Mouse (Mus musculus) liver, adult (tissue): ENCODE data around the gene Gpr152.

ENCODE experiments used
- GATA4 ChIP-seq: IDR thresholded peaks from 2 replicates; pipeline ENCODE4 v1.6.1; 2014; ENCODE audit warnings: mild to moderate bottlenecking, low read length; ENCODE audit not compliant: insufficient replicate concordance

Gene Gpr152

DNA sequence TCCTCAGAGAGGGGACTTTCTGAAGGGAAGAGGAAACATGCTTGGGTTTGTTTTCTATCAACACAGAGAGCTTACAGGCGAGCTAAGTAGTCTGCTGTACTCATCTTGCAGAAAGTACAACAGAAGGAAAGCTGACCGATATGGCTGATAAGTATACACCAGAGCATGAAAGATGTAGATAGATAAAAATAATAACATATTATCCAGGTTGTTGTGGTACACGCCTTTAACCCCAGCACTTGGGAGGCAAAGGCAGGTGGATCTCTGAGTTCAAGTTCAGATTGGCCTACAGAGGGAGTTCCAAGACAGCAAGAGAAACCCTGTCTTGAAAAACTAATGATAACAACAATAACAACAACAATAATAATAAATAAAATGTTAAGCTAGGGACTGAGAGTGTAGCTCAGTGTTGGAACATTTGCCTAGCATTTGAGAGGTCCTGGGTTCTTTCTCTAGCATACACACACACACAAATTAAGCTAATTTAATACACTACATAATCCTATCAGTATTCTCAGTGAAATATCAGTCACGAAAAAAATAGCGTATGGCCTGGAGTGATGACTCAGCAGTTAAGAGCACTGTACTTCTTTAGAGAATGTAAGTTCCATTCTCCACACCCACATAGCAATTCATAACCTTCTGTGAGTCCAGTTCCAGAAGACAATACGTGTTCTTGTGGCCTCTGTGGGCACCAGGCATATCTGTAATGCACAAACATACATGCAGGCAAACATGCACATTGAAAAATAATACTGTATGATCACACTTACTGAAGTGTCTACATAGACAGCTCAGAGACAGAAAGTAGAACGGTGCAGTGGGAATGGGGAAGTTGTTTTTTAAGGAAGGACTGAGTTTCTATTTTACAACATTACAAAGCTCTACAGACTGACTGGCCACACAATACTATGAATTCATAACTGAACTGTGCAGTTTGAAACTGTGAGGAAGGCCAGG, 16.9 kb upstream of the Gpr152 start:
- no peak for TF ChIP-seq GATA4

DNA sequence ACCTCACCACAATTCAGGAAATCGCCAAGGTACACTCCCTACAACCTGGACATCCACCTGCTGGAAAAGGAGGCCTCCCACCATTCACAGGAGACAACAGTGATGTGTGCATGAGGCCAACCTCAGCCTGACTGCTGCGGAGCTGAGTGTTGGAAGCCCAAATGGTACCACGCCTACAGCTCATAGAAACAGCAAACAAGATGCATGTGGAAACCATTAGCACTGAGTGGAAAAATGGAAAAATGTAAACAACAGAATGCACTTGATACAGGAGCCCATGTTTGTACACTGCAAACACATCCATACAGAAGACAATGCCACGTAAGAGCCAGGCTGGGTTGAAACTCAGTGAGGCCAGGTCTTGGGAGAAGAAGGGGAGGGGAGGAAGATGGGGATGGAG, 15.2 kb upstream of the Gpr152 start:
- TF ChIP-seq GATA4: no peak

DNA sequence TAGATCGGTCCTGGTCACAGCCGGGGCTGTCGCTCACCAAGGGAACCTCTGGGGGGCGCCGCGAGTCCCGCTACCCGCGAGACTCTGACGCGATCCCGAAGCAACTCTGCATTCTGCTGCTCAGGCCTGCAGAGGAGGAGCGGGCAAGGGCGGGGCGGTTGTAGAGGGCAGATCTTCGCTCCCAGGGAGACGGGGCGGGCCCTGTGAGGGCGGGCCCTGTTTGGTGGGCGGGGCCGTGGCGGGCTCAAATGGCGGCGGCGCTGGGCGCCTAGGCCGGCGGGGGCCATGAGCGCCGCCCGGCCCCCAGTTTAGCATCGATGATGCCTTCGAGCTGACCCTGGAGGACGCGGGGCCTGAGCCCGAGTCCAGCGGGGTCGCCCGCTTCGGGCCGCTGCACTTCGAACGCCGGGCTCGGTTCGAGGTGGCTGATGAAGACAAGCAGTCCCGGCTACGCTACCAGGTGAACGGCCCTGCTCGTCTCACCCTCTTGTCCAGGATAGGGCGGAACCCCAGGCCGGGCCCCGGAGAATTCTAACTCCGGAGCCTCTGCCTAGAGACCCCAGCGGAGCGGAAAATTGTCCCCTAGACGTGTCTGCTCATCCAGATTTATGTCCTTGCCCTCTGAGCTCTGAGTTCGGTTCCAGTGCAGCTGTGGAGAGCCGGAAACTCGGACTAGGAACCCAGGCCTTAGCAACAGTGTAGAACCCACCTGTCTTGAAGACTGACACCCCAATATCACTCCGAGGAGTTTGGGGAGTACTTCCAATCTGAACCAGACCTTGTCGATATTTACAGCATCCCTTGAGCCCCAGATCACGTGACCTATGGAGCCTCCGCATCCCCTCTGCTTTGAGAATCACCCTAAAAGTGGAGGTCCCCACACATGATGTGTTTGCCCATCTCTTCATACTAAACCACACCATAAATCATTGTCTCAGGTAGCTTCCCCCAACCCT, 13.6 kb upstream of the Gpr152 start, which contains the start of gene Aip:
Gene Aip, minus strand, starts transcription at position 118 of the 956 bp plus-strand sequence.
- no peak; the same call in 1 of the 2 replicates for TF ChIP-seq GATA4

DNA sequence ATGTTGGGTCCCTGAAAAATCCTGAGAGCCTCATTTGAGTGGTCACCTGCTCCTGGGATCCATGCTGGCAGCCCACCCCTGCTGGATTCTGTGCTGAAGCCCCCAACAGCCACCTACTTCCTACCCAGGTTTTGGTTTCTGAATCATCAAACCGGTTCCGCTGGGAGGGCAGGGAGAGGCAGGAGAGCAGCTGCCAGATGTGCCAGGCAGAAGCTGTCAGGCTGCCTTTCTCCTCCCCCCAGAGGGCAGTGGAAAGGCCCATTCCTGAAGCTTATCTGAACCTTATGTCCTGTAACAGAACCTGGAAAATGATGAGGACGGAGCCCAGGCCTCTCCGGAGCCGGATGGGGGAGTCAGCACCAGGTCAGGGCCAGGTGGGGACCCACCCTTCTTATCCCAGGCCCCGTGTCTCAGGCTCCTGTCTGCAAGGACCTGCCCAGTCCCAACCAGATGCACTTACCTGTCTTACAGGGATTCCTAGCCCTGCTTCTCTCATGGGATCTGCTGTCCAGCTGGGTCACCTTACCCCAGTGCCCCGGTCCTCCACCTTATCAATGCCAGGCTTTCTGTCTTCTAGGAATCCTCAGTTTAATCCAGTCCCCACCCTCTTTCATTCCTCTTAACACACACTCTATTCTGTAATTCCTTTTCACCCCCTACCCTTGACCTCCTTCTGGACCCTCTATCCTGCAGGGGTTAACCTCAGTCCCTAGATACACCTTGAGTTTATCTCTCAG, 12.7 kb upstream of the Gpr152 start:
- TF ChIP-seq GATA4: no peak

DNA sequence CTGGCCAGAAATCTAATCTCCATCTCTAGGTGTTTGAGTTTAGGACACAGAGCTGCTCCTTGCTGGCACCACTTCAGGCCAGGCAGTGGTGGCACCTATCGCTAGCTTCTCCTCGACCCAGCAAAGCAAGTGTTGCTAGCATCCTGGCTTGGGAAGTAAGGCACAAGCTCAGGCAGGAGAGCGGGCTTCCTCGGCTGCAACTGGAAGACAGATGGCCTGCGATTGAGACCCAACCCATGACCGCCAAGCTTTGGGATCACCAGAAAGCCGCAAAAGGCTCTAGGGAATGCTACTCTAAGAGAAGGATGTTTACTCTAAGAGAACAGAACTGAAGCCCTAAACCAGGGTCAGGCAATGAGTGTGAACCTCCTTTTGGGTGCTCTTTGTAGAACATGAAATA, 10.1 kb upstream of the Gpr152 start:
- no peak for TF ChIP-seq GATA4

DNA sequence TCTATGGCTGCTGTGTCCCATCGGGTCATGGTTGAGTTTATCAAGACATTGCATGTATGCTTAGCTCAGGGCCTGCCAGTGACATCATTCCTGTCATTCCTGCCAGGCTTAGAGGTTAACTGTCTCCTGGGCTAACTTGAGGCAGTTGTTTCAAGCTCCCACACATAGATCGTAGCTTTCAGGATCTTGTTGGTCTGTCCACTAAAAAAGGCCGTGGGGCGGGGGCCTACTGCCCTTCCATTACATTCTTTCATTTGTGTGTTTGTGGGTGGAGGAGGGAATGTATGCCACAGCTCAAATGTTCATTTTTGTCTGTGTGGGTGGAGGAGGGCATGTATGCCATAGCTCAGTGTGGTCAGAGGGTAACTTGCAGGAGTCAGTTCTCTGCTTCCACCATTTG, 9.5 kb upstream of the Gpr152 start:
- TF ChIP-seq GATA4: no peak

DNA sequence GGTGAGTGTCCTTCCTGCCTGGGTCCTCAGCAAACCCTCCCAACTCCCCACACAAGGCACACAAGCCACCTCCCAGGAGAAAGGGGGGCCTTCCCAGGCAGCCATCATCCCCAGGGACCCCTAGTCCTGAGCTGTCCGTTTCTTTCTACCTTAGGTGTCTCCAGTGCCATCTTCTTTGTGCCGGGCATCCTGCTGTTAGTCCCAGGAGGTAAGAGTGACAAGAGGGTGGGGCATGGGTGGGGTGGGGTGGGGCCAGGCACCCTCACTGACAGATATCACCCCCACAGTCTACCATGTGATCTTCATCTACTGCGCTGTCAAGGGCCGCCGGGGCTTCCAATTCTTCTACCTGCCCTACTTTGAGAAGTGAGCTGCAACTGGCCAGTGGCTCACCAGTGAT, 8.5 kb upstream of the Gpr152 start:
- no peak for TF ChIP-seq GATA4

DNA sequence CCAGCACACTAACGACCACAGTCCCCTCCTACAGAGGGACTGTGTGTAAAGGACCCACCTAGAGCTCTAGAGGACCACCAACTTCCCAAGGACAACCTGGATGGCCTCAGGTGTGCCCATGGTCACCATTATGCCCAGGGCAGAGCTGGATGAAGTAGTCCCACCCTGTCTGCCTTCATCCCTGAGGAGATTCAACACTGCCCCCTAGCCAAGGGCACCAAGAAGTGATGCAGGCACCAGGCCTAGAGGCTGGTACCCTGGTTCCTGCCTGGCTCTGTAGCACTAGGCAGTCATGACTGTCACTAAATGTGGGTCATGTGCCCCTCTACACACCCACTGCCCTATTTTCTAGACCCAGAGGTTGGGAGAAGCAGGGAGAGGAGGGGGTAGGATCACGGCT, 7.8 kb upstream of the Gpr152 start:
- no peak for TF ChIP-seq GATA4

DNA sequence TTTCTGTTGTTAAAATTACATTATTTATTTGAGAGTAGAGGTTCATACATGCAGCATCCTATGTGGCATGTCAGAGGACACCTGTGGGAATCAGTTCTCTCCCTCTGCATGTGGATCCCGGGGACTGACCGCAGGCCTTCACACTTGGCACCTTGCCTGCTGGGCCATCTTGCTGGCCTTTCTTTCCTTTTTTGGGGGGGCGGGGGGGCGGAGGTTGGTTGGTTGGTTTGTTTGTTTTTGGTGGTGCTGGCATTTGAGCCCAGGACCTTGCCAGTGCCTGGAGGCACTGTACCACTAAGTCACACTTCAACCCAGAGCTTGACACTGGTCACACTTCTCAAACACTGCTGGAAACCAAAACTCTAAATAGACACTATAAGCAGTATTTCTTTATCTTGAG, 5.2 kb upstream of the Gpr152 start:
- no peak for TF ChIP-seq GATA4

DNA sequence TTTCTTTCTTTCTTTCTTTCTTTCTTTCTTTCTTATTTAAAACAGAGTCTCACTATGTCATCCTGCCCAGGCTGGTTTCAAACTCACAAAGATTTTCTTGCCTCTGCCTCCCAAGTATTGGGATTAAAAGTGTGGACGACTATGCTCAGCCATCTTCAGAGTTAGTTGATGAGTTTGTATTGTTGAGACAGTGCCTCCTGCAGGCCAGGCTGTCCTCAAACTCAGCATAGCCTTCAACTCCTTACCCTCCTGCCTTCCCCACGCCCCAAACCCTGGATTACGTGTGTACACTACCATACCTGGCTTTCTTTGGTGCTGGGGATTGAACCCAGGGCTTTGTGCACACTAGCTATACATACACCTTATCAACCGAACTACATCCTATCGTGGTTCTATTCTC, 3.1 kb upstream of the Gpr152 start:
- no peak for TF ChIP-seq GATA4

DNA sequence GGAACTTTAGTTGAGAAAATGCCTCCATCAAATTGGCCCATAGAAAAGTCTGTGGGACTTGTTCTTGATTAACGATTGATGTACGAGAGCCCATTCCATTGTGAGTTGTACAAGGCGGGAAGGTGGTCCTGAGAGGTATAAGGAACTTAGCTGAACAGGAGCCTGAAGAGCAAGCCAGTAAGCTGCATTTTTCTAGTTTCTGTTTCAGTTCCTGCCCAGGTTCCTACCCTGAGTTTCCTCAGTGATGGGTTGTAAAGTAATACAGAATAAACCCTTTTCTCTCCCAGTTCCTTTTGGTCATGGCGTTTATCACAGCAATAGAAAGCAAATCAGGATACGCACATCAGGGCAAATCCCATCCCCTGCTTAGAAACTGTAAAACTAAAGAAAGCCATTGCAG, 1.7 kb upstream of the Gpr152 start:
- TF ChIP-seq GATA4: no peak

DNA sequence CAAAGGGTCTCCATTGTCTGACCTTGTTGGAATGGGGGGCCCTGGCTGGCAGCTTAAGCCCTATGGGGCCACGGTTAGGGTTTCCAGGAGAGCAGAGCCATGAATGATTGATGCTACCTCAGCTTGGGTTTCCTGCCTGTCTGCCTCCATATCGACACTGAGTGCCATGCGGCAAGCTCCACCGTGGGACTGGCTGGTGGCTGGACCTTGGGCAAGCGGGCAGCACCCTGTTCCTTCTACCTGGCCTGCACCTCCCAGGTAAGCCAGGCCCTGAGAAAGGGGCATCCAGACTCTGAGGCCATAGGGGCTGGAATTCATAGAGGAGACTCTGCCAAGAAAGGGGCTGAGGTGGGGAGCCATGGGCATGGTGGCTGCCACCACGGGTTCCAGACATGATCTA, 560 bp downstream of the Gpr152 start:
- TF ChIP-seq GATA4: no peak

DNA sequence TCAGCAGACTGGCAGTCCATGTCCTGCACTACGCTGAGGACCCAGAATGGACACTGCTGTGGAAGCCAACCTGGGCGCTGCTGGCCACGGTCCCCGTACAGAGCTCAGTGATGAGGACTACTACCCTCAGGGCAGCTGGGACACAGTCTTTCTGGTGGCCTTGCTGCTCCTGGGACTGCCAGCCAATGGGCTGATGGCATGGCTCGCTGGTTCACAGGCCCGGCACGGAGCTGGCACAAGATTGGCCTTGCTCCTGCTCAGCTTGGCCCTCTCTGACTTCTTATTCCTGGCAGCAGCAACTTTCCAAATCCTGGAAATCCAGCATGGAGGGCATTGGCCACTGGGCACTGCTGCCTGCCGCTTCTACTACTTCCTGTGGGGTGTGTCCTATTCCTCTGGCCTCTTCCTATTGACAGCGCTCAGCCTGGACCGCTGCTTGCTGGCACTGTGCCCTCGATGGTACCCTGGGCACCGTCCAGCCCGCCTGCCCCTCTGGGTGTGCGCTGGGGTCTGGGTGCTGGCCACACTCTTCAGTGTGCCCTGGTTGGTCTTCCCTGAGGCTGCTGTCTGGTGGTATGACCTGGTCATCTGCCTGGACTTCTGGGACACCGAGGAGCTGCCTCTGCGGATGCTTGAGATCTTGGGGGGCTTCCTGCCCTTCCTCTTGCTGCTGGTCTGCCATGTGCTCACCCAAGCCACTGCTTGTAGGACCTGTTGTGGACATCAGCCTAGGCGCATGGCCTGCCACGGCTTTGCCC, 3.0 kb downstream of the Gpr152 start:
- TF ChIP-seq GATA4: no peak

DNA sequence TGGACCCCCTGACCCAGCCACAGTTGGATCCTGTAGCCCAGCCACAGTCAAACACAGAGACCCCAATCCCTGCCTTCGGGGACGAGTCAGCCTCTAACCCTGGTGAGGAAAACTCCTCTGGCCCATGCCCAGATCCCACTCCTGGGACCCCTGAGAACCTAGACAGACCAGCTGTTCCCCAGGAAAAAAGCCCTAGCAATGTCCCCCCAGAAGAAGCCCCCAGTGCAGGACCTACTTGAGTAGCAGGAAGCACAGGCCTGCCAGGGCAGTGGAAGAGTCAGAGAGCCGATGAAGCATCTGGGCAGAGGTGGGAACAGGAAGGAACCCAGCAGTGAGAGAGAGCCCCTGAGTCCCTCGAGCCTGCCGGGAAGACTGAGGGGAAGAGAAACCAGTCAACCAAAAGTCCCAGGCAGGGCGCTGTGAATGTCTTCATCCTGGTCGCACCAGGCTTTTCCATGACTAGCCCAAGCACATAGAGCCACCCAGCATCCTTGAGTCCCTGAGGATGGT, 4.2 kb downstream of the Gpr152 start, which contains the start of gene Cabp4:
Gene Cabp4, minus strand, starts transcription at position 275 of the 510 bp plus-strand sequence.
- no peak for TF ChIP-seq GATA4
